Mouse (Mus musculus) stomach, embryonic 14.5 days (tissue): Measurements from ENCODE around the gene Mafb. TPM values are rescaled to one million over a fixed set of nuclear protein-coding genes. Genes with fewer than 3 reads are reported as not detected.

Source experiments
- ATAC-seq: fragments of 200-750 bp; cut with Nextera tagmentation; 2 replicates; pipeline ENCODE4 v1.8.0; 2017; ENCODE audit warnings: low read depth, moderate TSS enrichment; ENCODE audit not compliant: insufficient number of reproducible peaks, insufficient read depth, low FRiP score
- H3K27ac ChIP-seq: fragments of 300-500 bp; sonication (generic); 2 replicates; pipeline ENCODE4 v1.5.1; 2014; ENCODE audit warnings: mild to moderate bottlenecking, low read length, moderate library complexity, mixed read lengths
- H3K27me3 ChIP-seq: fragments of 300-500 bp; sonication (generic); 2 replicates; pipeline ENCODE4 v1.6.1; 2014; ENCODE audit warnings: low read length, control low read depth, mixed read lengths; ENCODE audit not compliant: control insufficient read depth, insufficient read depth
- H3K36me3 ChIP-seq: fragments of 300-500 bp; sonication (generic); 2 replicates; pipeline ENCODE4 v1.6.1; 2014; ENCODE audit warnings: mild to moderate bottlenecking, control low read depth, low read length, moderate library complexity, mixed read lengths; ENCODE audit not compliant: control insufficient read depth, insufficient read depth
- H3K4me1 ChIP-seq: fragments of 300-500 bp; sonication (generic); 2 replicates; pipeline ENCODE4 v1.6.1; 2014; ENCODE audit warnings: low read length, control low read depth, mixed read lengths; ENCODE audit not compliant: control insufficient read depth, insufficient read depth
- H3K4me2 ChIP-seq: fragments of 300-500 bp; sonication (generic); replicated peaks from 2 replicates; pipeline ENCODE4 v1.6.1; 2014; ENCODE audit warnings: low read depth, low read length, control low read depth
- H3K4me3 ChIP-seq: fragments of 300-500 bp; sonication (generic); 2 replicates; pipeline ENCODE4 v1.5.1; 2014; ENCODE audit warnings: low read depth, low read length, control low read depth
- H3K9ac ChIP-seq: fragments of 300-500 bp; sonication (generic); replicated peaks from 2 replicates; pipeline ENCODE4 v1.6.1; 2014; ENCODE audit warnings: low read depth, mild to moderate bottlenecking, control low read depth, low read length, moderate library complexity, mixed read lengths
- H3K9me3 ChIP-seq: fragments of 300-500 bp; sonication (generic); 2 replicates; pipeline ENCODE4 v1.6.1; 2016; ENCODE audit warnings: low read depth, low read length, control low read depth; ENCODE audit not compliant: control insufficient read depth
- WGBS: fragments of 180-500 bp; shearing (Covaris S2); extraction: QIAGEN DNeasy Blood & Tissue Kit; methylation state at CpG from one replicate; pipeline ENCODE4 v1.1.7; 2014; 5-methylcytosine and 5-hydroxymethylcytosine counted together
- polyA plus RNA-seq: library from polyadenylated mRNA; unstranded; fragments of >200 nt; fragmentation: Nextera tagmentation; extraction: Ambion mirVana; gene quantifications from 2 replicates; pipeline ENCODE4 v1.2.1, GENCODE M21; 2014

The Mafb gene
- polyA plus RNA-seq, 1 experiment from 2014 or later: 4.7 TPM

- 7% methylated on average over 4 of the region's 4 CpGs for WGBS
- ATAC-seq: no peak
- no peaks in the 10 kb centered on the region for H3K36me3 ChIP-seq
- H3K4me3 ChIP-seq: no peak overlapping the region
- H3K4me1 ChIP-seq: no peaks in the 10 kb centered on the region
- H3K27me3 ChIP-seq: peaks cover 43% of the 10 kb centered on the region
- H3K27ac ChIP-seq: no peak overlapping the region
- H3K4me2 ChIP-seq: no peak overlapping the region
- H3K9ac ChIP-seq: no peak overlapping the region
- H3K9me3 ChIP-seq: no peaks in the 10 kb centered on the region
Measured at GRCm38 (mm10) chr2:160358896-160359295, 8.0 kb downstream of the Mafb start.

- Histone ChIP-seq H3K27ac (no peak overlapping the region), H3K36me3 (no peaks in the 10 kb centered on the region), H3K4me1 (peaks cover 4% of the 10 kb centered on the region; the same call in 1 of the 2 replicates), H3K4me2 (no peak overlapping the region), H3K4me3 (no peak overlapping the region), H3K9ac (no peak overlapping the region), H3K27me3 (peaks cover 33% of the 10 kb centered on the region), H3K9me3 (no peaks in the 10 kb centered on the region)
- WGBS: 38% methylated on average over 4 of the region's 4 CpGs
- no peak for ATAC-seq
Measured at GRCm38 (mm10) chr2:160357442-160357841, 9.4 kb downstream of the Mafb start.

- Histone ChIP-seq H3K4me3 (no peak overlapping the region), H3K9ac (no peak overlapping the region), H3K4me2 (no peak overlapping the region), H3K27me3 (peaks cover 25% of the 10 kb centered on the region), H3K4me1 (peaks cover 4% of the 10 kb centered on the region; the same call in 1 of the 2 replicates), H3K36me3 (no peaks in the 10 kb centered on the region), H3K27ac (no peak overlapping the region), H3K9me3 (no peaks in the 10 kb centered on the region)
- WGBS: 40% methylated on average over 5 of the region's 5 CpGs
- no peak for ATAC-seq
Measured at GRCm38 (mm10) chr2:160356132-160356531, 10.7 kb downstream of the Mafb start.

GRCm38 (mm10) chr2:160354319-160354718, 12.5 kb downstream of the Mafb start:
- 56% methylated on average over 2 of the region's 2 CpGs for WGBS
- Histone ChIP-seq H3K9ac (no peak overlapping the region), H3K4me1 (peaks cover 4% of the 10 kb centered on the region; the same call in 1 of the 2 replicates), H3K36me3 (no peaks in the 10 kb centered on the region), H3K9me3 (no peaks in the 10 kb centered on the region), H3K27me3 (peaks cover 12% of the 10 kb centered on the region), H3K27ac (no peak overlapping the region), H3K4me2 (no peak overlapping the region), H3K4me3 (no peak overlapping the region)
- no peak for ATAC-seq

GRCm38 (mm10) chr2:160353581-160353980, 13.3 kb downstream of the Mafb start:
- Histone ChIP-seq H3K4me3 (no peak overlapping the region), H3K27me3 (peaks cover 9% of the 10 kb centered on the region; the same call in 1 of the 2 replicates), H3K4me2 (no peak overlapping the region), H3K4me1 (peaks cover 4% of the 10 kb centered on the region; the same call in 1 of the 2 replicates), H3K9ac (no peak overlapping the region), H3K36me3 (no peaks in the 10 kb centered on the region), H3K27ac (peak overlapping the region; percentile 3; the same call in 1 of the 2 replicates), H3K9me3 (no peaks in the 10 kb centered on the region)
- ATAC-seq: peak; percentile 62; the same call in 1 of the 2 replicates
- 42% methylated on average over 2 of the region's 2 CpGs for WGBS

GRCm38 (mm10) chr2:160351038-160351574, 15.8 kb downstream of the Mafb start:
- peaks cover 4% of the 10 kb centered on the region; the same call in 1 of the 2 replicates for H3K4me1 ChIP-seq
- 43% methylated on average over 8 of the region's 8 CpGs for WGBS

GRCm38 (mm10) chr2:160349578-160349977, 17.3 kb downstream of the Mafb start:
- no peak overlapping the region for H3K4me3 ChIP-seq
- H3K4me1 ChIP-seq: peaks cover 4% of the 10 kb centered on the region; the same call in 1 of the 2 replicates
- ATAC-seq: no peak
- 27% methylated on average over 4 of the region's 4 CpGs for WGBS
- no peaks in the 10 kb centered on the region for H3K9me3 ChIP-seq
- no peak overlapping the region for H3K27ac ChIP-seq
- no peaks in the 10 kb centered on the region for H3K36me3 ChIP-seq
- H3K27me3 ChIP-seq: no peaks in the 10 kb centered on the region
- H3K4me2 ChIP-seq: no peak overlapping the region
- H3K9ac ChIP-seq: no peak overlapping the region

More at GRCm38 (mm10) chr2:160351038-160351574, 15.8 kb downstream of the Mafb start:
- Histone ChIP-seq H3K4me2 (no peak overlapping the region), H3K9me3 (no peaks in the 10 kb centered on the region), H3K36me3 (no peaks in the 10 kb centered on the region), H3K4me3 (no peak overlapping the region), H3K27ac (no peak overlapping the region), H3K27me3 (no peaks in the 10 kb centered on the region), H3K9ac (no peak overlapping the region)
- ATAC-seq: no peak

- Histone ChIP-seq H3K27ac (no peak overlapping the region), H3K9ac (no peak overlapping the region), H3K4me2 (no peak overlapping the region), H3K9me3 (no peaks in the 10 kb centered on the region), H3K4me3 (no peak overlapping the region), H3K36me3 (no peaks in the 10 kb centered on the region), H3K4me1 (peaks cover 4% of the 10 kb centered on the region; the same call in 1 of the 2 replicates), H3K27me3 (no peaks in the 10 kb centered on the region)
- ATAC-seq: no peak
- 29% methylated on average over 7 of the region's 7 CpGs for WGBS
Measured at GRCm38 (mm10) chr2:160348796-160349195, 18.1 kb downstream of the Mafb start.
